Mouse (Mus musculus) ES-Bruce4 (cell line): ENCODE results near the gene Cbx7. TPM values are rescaled to one million over a fixed set of nuclear protein-coding genes. Genes with fewer than 3 reads are reported as not detected.
A peak's percentile ranks its signal among the peaks of the same experiment; 100 is the strongest.

ENCODE experiments used
- H3K27ac ChIP-seq: 2 replicates; pipeline ENCODE4 v1.5.1; 2012; ENCODE audit warnings: low read length, inconsistent platforms; ENCODE audit not compliant: insufficient read depth
- H3K27me3 ChIP-seq: 2 replicates; pipeline ENCODE4 v1.6.1; 2012; ENCODE audit warnings: mild to moderate bottlenecking, low read length, inconsistent platforms; ENCODE audit not compliant: control insufficient read depth, poor library complexity, insufficient read depth, severe bottlenecking
- H3K36me3 ChIP-seq: 2 replicates; pipeline ENCODE4 v1.6.1; 2012; ENCODE audit warnings: inconsistent platforms, mild to moderate bottlenecking, low read length, moderate library complexity; ENCODE audit not compliant: control insufficient read depth, poor library complexity, insufficient read depth, severe bottlenecking
- H3K4me1 ChIP-seq: one replicate; pipeline ENCODE4 v1.8.1; 2011; ENCODE audit warnings: low read length; ENCODE audit not compliant: control insufficient read depth, insufficient read depth
- H3K4me3 ChIP-seq: 2 replicates; pipeline ENCODE4 v1.5.1; 2011; ENCODE audit warnings: low read depth, mild to moderate bottlenecking, low read length
- H3K9ac ChIP-seq: 2 replicates; pipeline ENCODE4 v1.6.1; 2012; ENCODE audit warnings: low read depth, mild to moderate bottlenecking, inconsistent platforms; ENCODE audit not compliant: poor library complexity, severe bottlenecking
- H3K9me3 ChIP-seq: replicated peaks from 2 replicates; pipeline ENCODE4 v1.6.1; 2012; ENCODE audit warnings: mild to moderate bottlenecking, low read length, inconsistent platforms; ENCODE audit not compliant: control insufficient read depth, poor library complexity, insufficient read depth, severe bottlenecking
- CTCF ChIP-seq: IDR thresholded peaks from one replicate; pipeline ENCODE4 v1.8.1; 2011; ENCODE audit warnings: low read depth, low read length
- EP300 ChIP-seq: IDR thresholded peaks from 2 replicates; pipeline ENCODE4 v1.6.1; 2011; ENCODE audit warnings: low read depth, low read length; ENCODE audit not compliant: insufficient read depth
- POLR2A ChIP-seq: IDR thresholded peaks from one replicate; pipeline ENCODE4 v1.8.1; 2011; ENCODE audit warnings: low read length; ENCODE audit not compliant: insufficient read depth
- polyA plus RNA-seq: library from polyadenylated mRNA; stranded (reverse); fragments of >200 nt; gene quantifications from 2 replicates; pipeline ENCODE4 v1.2.4, GENCODE M21; 2011; ENCODE audit warnings: low read depth; ENCODE audit not compliant: missing spikeins, insufficient read depth, insufficient read length

Cbx7 gene
- polyA plus RNA-seq, 1 experiment = 111 TPM

- no peaks in the 10 kb centered on the region for H3K27me3 ChIP-seq
- H3K36me3 ChIP-seq = no peaks in the 10 kb centered on the region
- H3K9me3 ChIP-seq = no peaks in the 10 kb centered on the region
- no peak overlapping the region for H3K9ac ChIP-seq
- no peaks in the 10 kb centered on the region for H3K4me1 ChIP-seq
- H3K27ac ChIP-seq = no peak overlapping the region
- no peak for TF ChIP-seq POLR2A
- TF ChIP-seq CTCF = no peak
- TF ChIP-seq EP300 = no peak
- H3K4me3 ChIP-seq = no peak overlapping the region
These were observed 24.6 kb upstream of the Cbx7 start for GRCm38 (mm10) chr15:79995552-79995951.

DNA sequence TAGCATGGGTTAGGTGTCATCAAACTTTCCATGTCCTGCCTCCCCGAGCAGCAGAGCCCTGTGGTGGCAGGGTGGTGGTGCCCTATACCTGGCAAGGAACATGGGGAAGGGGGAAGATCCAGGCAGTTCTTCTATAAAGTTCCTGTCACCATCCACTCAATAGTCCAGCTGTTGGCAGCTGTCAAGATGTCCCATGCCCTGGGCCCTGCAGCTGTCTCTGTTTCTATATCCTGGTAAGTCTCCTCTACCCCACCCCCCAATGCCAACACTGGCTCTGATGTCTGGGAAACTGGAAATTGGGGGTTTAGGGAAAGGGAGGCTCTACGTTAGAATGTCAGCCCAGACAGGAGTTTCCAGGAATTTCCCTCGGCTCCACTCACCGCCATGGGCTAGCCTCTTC, 23.6 kb upstream of the Cbx7 start:
- no peaks in the 10 kb centered on the region for H3K4me1 ChIP-seq
- no peaks in the 10 kb centered on the region for H3K9me3 ChIP-seq
- TF ChIP-seq CTCF = no peak
- no peak for TF ChIP-seq EP300
- TF ChIP-seq POLR2A = no peak

GRCm38 (mm10) chr15:79986182-79986581, 15.3 kb upstream of the Cbx7 start:
- no peak overlapping the region for H3K27ac ChIP-seq
- H3K4me1 ChIP-seq = peaks cover 4% of the 10 kb centered on the region

More for the DNA sequence above, 23.6 kb upstream of the Cbx7 start:
- H3K27me3 ChIP-seq = no peaks in the 10 kb centered on the region
- H3K36me3 ChIP-seq = no peaks in the 10 kb centered on the region
- H3K9ac ChIP-seq = no peak overlapping the region
- no peak overlapping the region for H3K27ac ChIP-seq
- H3K4me3 ChIP-seq = no peak overlapping the region

GRCm38 (mm10) chr15:79985471-79985870, 14.6 kb upstream of the Cbx7 start:
- Histone ChIP-seq H3K27me3 (no peaks in the 10 kb centered on the region), H3K9me3 (no peaks in the 10 kb centered on the region), H3K27ac (no peak overlapping the region), H3K9ac (no peak overlapping the region), H3K4me3 (no peak overlapping the region), H3K36me3 (no peaks in the 10 kb centered on the region), H3K4me1 (peaks cover 4% of the 10 kb centered on the region)
- TF ChIP-seq CTCF (no peak), POLR2A (no peak), EP300 (no peak)

More at GRCm38 (mm10) chr15:79986182-79986581, 15.3 kb upstream of the Cbx7 start:
- Histone ChIP-seq H3K4me3 (no peak overlapping the region), H3K9ac (no peak overlapping the region), H3K9me3 (no peaks in the 10 kb centered on the region), H3K27me3 (no peaks in the 10 kb centered on the region), H3K36me3 (no peaks in the 10 kb centered on the region)
- TF ChIP-seq EP300 (0 out of 2 replicates have a peak, but pooled peaks have one; percentile 11), CTCF (no peak)

- Histone ChIP-seq H3K4me1 (peaks cover 4% of the 10 kb centered on the region), H3K9ac (no peak overlapping the region), H3K36me3 (no peaks in the 10 kb centered on the region), H3K4me3 (no peak overlapping the region), H3K27me3 (no peaks in the 10 kb centered on the region), H3K27ac (no peak overlapping the region), H3K9me3 (no peaks in the 10 kb centered on the region)
- TF ChIP-seq CTCF = no peak
- no peak for TF ChIP-seq POLR2A
- TF ChIP-seq EP300 = no peak
These were observed 13.2 kb upstream of the Cbx7 start for GRCm38 (mm10) chr15:79984152-79984551.

DNA sequence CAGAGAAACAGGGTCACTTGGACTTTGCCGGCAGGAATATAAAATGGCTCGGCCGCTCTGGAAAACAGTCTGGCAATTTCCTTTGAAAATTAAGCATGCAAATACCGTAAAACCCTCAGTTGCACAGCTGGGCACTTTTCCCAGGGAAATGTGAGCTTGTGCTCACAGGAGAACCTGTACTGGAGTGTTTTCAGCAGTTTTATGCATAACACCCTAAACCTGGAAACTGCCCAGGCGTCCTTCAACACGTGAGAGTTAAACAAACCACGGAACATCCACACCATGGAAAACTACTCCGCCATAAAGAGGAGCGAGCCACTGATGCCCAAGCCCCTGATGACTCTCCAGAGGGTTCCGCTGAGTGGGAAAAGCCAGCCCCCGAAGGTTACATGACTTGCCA, 9.8 kb upstream of the Cbx7 start:
- Histone ChIP-seq H3K27ac (no peak overlapping the region), H3K4me1 (no peaks in the 10 kb centered on the region), H3K4me3 (peak overlapping the region; percentile 12; the same call in 1 of the 2 replicates), H3K9me3 (no peaks in the 10 kb centered on the region), H3K36me3 (no peaks in the 10 kb centered on the region), H3K27me3 (no peaks in the 10 kb centered on the region), H3K9ac (no peak overlapping the region)
- TF ChIP-seq CTCF = no peak
- TF ChIP-seq POLR2A = no peak
- TF ChIP-seq EP300 = no peak
